Mouse (Mus musculus) left cerebral cortex, adult 8-10 months (tissue): ENCODE results near the gene Rgs14. TPM values are rescaled to one million over a fixed set of nuclear protein-coding genes. Genes with fewer than 3 reads are reported as not detected.
A peak's percentile ranks its signal among the peaks of the same experiment; 100 is the strongest.

Experiments
- DNase-seq, 2 experiments: peaks; one replicate each; pipeline ENCODE4 v3.0.0; 2022; ENCODE audit warnings: low spot score in 2 of 2
- total RNA-seq, 4 experiments: library from RNA; stranded (reverse); gene quantifications; 2 replicates each; pipeline ENCODE4 v1.2.4; 2022

Rgs14 gene
- total RNA-seq, 4 experiments from 2014 or later: 54.2 to 59.0 (median 55.0) TPM

GRCm38 (mm10) chr13:55403935-55404852 lies 34.7 kb downstream of the Rgs14 start:
- DNase-seq: peak; percentile 46 to 61

- DNase-seq: peak in 1 of 2 experiments; percentile 65
These were observed 35.6 kb downstream of the Rgs14 start for GRCm38 (mm10) chr13:55404853-55405782.

- DNase-seq: no peak
These were observed 36.4 kb downstream of the Rgs14 start for GRCm38 (mm10) chr13:55405783-55406390.

DNA sequence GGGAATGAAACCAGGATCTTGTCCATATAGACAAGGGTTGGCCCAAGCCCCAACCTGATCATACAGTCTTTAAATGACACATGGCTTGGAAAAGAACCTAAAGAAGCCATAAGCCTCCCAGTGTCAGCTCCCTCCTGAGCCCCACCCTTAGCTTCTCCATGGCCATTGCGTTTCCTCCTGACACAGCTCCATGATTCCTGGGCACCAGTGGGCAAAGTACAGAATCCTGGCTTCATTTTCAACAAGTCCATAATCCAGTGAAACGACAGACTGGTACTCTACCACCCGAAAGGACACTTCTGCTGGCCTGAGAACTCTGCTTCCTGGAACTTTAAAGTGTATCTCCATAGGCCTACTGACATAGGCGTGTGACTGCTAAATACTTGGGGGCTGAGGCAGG lies 37.8 kb downstream of the Rgs14 start:
- no peak for DNase-seq

DNA sequence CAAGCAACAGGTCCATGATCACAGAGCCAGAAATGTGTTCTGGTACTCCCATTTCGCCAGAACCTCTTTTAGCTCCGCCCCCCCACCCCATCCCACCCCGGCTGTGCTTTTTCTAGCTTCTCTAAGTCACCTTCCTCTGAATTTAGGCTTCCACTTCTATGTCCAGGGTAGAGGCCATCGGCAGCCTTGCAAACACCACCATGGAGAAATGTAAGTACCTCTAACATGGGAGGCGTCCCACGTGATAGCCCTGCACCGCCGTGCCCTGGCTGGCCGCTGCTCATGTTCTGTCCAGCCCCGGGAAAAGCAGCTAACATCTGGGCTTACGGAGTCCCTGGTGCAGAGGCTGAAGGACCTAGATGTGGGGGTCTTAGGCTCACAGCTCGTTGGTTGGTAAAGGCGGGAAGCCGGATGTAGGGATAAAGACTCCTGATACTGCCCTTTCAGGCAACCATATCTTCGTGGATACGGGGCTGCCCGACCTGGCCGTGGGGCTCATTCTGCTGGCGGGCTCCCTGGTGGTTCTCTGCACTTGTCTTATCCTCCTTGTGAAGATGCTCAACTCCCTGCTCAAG lies 39.1 kb downstream of the Rgs14 start:
- no peak for DNase-seq

DNA sequence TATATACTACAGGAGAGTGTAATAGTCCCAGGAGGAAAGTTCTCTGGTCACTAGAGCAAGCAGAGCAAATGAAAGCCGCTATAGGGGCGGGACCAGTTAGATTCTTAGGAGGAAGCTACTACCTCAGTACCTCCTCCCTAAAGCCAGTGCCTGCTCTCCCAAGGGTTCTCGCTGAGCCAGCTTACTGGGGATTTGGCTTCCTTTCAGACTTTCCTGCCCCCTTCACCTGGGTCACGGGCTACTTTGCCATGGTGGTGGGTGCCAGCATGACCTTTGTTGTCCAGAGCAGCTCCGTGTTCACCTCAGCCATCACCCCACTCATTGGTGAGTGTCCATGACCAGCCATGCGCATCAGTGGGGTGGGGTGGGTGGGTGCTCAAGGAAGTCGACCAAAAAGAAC lies 42.3 kb downstream of the Rgs14 start:
- no peak for DNase-seq

DNA sequence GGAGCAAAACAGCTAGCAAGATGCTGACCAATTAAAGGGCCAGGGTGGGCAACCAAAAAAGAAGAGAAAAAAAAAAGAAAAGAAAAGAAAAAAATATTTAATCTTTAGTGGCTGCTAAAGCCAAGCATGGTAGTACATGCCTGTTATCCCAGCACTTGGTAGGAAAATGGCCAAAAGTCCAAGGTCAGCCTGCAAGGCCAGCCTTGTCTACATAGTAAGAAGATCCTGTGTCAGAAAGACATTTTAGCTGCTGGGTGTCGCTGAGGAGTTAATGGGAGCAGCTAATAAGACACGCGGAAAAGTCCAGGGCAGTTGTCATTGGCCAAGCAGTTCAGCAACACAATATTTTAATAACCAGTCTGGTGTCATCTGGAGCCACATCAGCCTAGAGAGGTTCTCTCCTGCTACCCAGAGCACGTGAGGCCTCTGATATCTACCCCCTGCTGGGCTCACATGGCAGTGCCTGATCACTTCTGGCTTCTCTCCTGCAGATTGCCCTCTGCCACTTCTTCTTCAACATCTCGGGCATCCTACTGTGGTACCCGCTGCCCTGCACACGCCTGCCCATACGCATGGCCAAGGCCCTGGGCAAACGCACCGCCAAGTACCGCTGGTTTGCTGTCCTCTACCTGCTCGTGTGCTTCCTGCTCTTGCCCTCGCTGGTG lies 43.2 kb downstream of the Rgs14 start:
- no peak for DNase-seq

- DNase-seq: no peak
These were observed 43.8 kb downstream of the Rgs14 start for GRCm38 (mm10) chr13:55413333-55413732.

DNA sequence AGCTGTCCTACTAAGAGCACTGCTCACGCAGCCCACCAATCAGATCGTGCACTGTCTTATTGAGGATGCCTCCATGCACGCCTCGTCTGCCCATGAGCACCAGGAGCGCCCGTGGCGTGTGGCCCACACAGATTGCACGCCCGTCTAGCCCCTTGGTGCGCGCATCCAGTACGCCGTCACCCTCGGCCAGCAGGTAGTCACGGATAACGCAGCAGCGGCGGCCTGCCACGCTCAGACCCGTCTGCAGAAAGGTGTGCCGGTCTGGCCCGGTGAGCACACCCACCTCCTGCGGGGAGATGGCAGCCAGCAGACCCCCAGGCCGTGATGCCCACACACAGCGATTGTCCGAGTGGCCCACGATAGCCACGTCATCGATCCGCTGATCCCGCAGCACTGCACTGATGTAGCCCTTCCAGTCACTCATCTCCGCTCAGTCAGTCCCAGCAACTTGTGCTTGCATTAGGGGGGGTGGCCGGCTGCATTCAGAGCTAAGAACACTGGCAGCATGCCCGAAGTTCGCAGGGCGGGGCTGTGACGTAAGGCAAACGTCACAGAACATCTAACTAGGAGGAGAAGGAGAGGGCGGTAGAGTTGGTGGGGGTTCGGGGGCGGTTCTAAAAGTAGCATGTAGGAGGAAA lies 45.3 kb downstream of the Rgs14 start, which contains the start of gene Pfn3:
Pfn3 (minus strand) TSS at position 490 of the 638 bp plus-strand sequence.
- peak; percentile 73 to 81 for DNase-seq

GRCm38 (mm10) chr13:55418004-55418403 lies 48.5 kb downstream of the Rgs14 start:
- peak; percentile 62 to 81 for DNase-seq

DNA sequence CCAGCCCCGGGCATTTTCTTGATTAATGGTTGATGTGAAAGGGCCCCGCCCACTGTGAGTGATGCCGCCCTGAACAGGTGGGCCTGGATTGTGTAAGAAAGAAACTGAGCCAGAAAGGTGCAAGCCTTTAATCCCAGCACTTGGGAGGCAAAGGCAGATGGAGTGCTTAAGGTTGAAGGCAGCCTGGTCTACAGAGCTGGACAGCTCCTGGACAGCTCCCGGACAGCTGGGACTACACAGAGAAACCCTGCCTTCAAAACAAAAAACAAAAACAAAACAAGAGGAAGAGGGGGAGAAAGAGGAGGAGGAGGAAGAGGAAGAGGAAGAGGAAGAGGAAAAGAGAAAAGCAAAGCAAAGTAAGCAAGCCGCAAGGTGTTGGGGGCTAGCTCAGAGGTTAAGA lies 49.6 kb downstream of the Rgs14 start:
- DNase-seq: no peak

DNA sequence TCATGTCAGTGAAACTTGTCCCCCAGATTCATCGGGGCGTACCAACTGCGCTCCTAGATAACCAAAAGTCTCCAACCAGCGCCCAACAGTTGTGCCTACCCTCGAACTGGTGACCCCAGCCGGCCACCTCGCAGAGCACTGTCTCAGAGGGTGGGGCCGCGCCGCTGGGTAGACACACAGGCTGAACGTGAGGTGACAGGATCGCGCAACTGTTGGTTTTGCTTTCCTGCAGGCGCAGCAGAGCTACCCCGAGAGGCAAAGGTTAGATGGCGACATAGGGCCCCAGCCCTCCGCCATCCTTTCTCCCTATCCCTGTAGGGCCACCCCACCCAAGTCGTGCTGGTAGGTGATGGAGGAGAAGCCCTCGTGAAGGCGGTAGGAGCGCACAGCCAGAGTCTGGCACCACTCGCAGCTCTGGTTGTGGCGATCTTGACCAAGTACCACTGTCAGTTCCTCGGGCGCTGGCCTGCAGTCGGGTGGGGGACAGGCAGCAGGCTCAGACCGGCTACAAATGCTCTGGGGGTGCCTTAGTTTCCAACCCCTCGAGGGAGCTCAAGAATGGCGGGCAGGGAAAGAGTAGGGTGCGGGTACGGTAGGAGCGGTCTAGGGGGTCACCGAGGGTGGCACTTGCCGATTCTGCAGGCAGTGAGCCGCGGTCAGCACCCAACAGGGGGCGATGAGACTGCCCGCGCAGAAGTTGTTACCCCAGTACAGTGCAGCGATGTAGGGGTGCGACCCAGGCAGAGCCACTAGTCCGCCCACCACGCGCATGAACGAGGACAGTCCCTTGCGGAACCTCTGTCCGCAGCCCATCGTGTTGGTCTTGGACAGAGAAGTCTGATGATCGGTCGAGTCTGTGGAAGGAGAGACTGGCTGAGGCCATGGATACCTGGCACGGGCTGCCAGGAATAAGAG lies 50.7 kb downstream of the Rgs14 start:
- DNase-seq: no peak

DNA sequence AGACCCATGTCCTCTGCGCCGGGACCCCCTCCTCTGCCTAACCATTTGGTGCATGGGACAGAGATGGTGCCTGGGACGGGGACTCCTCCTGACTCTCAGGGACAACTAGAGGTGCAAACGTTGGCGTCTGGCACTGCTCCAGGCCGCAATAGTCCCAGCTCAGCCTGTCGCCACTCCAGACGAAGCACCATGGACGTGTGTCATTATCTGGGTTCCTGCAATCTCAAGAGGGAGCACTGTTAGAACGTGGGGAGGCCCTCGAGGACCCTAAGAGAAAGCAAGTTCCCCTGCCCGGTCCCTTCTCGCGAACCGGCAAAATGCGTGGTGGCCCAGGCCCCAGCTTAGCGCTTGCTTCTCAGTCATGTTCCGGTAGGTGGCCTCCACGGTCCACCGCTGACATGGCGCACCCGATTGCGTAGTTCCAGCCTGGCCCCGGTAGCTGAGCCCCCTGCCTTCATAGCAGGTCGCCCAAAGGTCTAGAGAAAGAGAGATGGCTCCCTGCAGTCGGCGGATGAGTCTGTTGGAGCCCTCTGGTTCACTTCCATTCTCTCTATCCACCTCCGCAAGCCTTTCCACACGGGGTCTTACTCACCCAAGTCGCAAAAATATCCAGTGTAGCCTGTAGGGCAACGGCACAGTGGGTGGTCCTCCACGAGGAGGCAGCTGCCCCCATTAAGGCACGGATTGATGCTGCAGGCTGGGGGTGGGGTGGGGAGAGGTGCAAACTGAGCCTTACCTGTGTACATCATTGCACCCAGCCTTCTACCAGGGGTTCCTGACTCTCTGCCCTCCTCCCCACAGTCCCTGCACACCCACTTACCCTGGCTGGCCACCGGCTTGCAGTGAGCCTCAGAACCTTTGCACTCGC lies 51.6 kb downstream of the Rgs14 start:
- DNase-seq: peak; percentile 30 to 51

DNA sequence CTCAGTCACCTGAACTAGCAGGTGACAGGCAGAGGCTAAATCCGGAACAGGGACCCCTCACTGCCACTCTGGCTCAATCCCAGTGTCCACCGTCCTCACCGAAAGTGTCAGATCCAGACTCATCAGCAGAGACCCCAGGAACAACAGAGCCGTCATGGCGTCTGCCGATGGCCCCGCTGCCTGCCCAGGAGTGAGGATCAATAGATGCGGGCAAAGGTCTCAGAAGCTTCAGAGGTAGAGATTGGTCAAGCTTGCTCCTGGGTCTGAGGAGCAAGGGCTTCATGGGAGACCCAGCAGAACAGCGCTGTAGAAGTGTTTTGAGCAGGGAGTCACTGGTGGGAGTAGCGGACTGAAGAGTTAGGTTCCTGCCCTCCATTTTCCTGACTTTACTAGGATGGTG lies 57.1 kb downstream of the Rgs14 start, which contains the start of gene F12:
F12 (minus strand) TSS at position 181 of the 400 bp plus-strand sequence.
- DNase-seq: no peak

GRCm38 (mm10) chr13:55429226-55429888 lies 59.8 kb downstream of the Rgs14 start:
- DNase-seq: no peak

DNA sequence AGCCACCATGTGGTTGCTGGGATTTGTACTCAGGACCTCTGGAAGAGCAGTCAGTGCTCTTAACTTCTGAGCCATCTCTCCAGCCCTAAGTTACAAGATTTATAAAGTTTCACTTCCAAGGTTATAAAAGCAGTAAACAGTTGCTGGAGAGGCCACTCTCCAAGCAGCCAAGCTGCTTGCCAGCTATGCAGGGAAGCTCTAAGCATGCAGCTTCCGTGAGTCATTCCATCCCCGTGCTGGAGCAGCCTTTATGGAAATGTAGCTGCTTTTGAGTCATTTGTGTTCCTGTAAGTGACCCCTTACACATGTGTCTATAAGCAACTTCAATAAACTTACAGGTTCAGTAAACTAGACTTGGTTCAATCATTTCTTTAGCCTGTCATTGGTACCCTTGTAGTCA lies 61.0 kb downstream of the Rgs14 start:
- no peak for DNase-seq

GRCm38 (mm10) chr13:55431889-55432685 lies 62.6 kb downstream of the Rgs14 start:
- no peak for DNase-seq
